Mouse (Mus musculus) T-cell, adult 66 days (primary cell): Measurements from ENCODE around the gene Pecam1. TPM values are rescaled to one million over a fixed set of nuclear protein-coding genes. Genes with fewer than 3 reads are reported as not detected.

ENCODE experiments used
- total RNA-seq, 2 experiments: library from RNA; stranded (reverse); gene quantifications; 3 replicates in 1 of 2; 4 replicates in 1 of 2; pipeline ENCODE4 v1.2.4; 2023

The Pecam1 gene
- 100 to 1,000 TPM; 158 to 163 TPM for total RNA-seq

DNA sequence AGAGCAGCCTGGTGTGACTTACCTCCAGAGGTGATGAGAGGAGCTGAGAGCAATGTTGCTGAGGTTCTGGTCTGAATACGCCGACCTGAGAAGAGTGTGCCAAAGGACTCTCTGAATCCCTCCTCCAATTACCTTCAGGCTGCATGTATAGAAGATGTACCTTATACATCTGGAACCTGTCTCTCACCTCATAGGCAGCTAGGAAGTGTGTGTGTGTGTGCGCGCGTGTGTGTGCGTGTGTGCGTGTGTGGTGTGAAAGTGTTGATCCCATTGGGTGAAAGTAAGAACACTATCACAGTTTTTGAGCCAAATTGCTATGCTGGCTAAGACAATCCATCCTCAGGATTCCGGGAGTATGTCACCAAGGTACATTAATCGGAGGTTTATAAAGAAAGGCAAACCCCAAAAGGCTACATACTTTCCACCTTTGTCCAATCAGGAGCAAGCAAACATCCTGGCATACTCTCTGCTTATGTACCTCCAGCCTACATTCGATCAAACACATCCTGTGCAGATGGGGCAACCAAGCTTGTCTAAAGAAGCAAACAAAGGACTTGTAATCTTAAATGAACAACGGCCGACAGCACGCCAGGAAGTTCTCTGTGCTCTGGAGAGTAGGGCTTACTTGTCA lies at the start of gene Pecam1:
TSS of gene Pecam1 (minus strand) at position 508 of the 631 bp plus-strand sequence.

DNA sequence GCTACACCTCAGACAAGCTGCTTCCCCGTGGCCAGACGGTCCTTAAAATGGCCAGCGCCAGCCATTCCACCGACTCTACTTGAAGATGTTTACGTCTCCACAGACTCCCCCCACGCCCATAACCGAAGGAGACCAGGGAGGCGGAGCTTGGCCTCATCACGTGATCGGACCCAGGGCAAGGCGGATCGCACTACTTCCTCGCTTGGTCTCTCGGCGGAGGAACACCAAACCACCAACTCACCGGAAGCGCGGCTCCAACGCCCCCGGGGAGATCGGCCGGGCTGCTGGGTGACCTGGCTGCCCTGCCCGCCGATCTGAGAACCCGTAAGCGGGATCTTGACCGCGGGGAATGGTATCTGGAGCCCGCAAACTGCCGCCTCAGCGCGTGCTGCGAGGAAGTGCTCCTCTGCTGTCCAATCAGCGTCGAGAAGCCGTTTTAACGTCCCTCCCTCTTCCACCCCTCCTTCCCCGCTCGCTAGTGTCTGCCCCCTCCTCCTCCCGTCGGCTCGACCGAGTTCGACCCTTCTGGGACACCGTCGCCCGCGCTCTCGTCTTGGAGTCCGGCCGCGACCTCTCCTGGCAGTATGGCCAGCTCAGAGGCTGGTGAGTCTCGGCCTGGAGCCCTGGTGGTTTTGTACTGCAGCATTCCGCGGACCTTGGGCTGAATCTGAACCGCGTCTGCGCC lies 38.5 kb upstream of the Pecam1 start, which contains the start of the genes Ddx5 and Cep95:
TSS of gene Ddx5 (minus strand) at position 411 of the 685 bp plus-strand sequence.
TSS of gene Cep95 (plus strand) at position 478 of the 685 bp plus-strand sequence.

DNA sequence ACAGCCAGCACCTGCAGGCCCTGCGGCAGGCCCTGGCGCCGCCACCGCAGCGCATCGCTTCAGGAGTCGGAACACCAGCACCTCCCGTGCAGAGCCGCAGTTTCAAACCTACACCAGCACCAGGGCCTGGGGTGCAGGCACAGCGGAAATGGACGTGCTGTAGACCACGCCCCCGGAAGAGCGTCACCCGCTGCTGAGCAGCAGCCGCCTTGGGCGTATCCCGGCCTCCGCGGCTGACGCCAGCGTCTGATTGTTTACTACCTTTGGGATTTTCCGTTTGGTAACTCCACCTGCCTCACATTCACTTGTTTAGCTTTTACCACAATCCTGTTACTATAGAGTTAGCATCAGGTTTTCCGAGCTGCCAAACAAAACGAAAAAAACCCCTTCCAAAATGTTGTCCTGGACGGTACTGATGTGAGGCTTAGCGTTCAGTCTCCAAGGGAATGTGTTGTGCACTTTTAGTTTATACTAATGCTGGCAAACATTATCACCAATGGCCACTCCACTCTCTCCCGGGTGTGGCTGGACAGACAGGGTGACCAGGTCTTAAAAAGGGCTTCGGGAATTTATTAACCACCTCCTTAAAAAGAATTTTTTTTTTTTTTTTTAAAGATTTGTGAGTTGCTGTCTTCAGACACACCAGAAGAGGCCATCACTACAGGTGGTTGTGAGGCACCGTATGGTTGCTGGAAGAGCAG lies 29.1 kb upstream of the Pecam1 start, which contains the start of gene Polg2:
TSS of gene Polg2 (minus strand) at position 150 of the 701 bp plus-strand sequence.

DNA sequence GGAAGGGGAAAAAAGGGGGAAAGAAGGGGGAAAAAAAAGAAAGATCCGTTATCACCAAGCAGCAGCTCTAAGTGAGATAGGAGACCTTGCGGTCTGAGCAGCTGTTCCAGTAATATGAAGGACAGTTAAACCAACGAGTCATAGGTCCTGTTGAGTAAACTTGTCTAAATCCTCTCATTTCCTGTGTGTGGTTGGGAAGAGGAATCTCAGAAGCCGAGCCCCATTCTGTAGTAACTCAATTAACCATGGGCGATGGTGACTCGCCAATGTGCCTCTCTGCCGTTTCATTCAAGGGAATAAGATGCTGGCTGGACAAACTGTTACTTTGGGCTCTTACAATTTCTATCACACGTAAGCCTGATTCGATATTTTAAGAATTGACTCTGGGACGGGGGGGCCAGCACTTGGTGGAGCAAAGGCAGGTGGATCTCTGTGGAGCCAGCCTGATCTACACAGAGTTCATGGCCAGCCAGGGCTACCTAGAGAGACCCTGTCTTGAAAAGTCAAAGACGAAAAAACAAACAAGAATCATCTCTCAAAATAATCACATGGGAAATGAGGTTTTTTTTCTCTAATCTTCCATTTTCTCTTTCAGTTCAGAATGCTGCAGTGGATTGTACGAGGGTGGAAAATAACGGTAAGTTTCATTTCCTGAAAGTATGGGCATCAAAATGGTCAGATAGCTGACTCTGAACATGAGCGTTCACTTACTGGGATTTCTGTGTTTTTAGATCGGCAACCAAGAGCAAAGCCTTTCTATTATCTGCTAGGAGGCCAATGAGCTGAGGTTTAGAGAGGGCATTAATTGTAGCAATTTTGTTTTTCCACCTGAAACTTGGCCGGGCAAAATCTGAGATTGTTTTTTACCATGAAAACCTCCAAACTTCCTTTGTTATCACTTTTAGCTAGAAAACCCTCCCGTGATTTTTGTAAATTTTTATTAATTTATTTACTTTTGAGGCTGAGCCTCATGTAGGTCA lies 901 bp upstream of the Pecam1 start, which contains the start of gene Milr1:
TSS of gene Milr1 (plus strand) at position 188 of the 980 bp plus-strand sequence.

DNA sequence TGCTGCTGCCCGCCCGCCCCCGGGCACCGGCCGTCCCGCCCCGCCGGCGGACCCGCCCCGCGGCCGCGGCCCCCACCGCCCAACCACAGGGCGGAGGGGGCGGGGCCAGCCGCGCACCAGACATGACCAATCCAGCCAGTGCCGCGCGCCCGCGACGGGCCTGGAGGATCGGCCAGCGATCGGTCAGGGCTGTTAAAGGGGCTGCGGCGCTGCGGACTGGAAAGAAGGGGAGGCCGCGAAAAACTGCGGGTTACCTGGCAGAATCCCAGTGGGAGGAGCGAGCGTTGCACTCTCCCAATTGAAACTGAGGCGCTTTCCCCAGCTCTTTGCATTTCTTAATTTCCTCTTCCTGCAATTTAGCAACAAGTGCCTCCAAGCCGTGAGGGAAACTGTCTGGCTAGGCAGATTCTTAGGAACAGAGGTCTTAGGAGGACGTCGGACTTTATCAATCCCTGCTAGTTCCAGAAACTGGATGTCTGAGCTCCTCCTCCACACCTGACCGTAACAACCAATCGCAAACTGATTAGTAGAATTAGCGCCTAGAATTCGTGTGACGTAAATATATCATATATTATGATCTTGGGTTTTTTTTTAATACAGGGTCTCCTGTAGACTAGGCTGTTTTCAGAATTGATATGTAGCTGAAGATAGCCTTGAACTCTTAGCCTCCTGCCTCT lies 137.3 kb downstream of the Pecam1 start, which contains the start of gene Tex2:
TSS of gene Tex2 (minus strand) at position 463 of the 677 bp plus-strand sequence.

Other genes starting within 250 kb of the Pecam1 start
- gene Tex2, start 137.2 kb downstream of the Pecam1 start, total RNA-seq = 10 to 100 TPM; 44.7 to 54.2 TPM
- gene Milr1, start 598 bp upstream of the Pecam1 start, total RNA-seq = 1 to 10 TPM; 7.3 to 8.7 TPM
- gene Polg2, start 28.9 kb upstream of the Pecam1 start, total RNA-seq = 10 to 100 TPM; 41.4 to 43.5 TPM
- gene Ddx5, start 38.6 kb upstream of the Pecam1 start, total RNA-seq = 1,000 to 10,000 TPM; 2,745 to 2,752 TPM
- 10 to 100 TPM; 38.1 to 40.7 TPM for gene Cep95, start 38.6 kb upstream of the Pecam1 start, total RNA-seq
- 10 to 100 TPM; 56.6 to 61.6 TPM for gene Smurf2, start 170.1 kb upstream of the Pecam1 start, total RNA-seq
- gene Kpna2, start 248.9 kb upstream of the Pecam1 start, total RNA-seq = 10 to 100 TPM; 15.9 to 26.5 TPM